Mouse (Mus musculus): ENCODE measurements around the gene Ssh3. TPM values are rescaled to one million over a fixed set of nuclear protein-coding genes. Genes with fewer than 3 reads are reported as not detected.

Gene Ssh3
- 27.9 and 44.6 TPM in 2 replicates for total RNA-seq (2023)

GRCm38 (mm10) chr19:4268566-4269361 lies at the start of gene Ssh3:
Ssh3 (minus strand) TSS chr19:4269180.

GRCm38 (mm10) chr19:4306190-4306577 lies 37.2 kb upstream of the Ssh3 start, which contains the start of gene Grk2:
Grk2 (minus strand) TSS chr19:4306222.

GRCm38 (mm10) chr19:4282898-4283553 lies 14.0 kb upstream of the Ssh3 start, which contains the start of gene Ankrd13d:
Ankrd13d (minus strand) TSS chr19:4283137.

GRCm38 (mm10) chr19:4231253-4232185 lies 37.5 kb downstream of the Ssh3 start, which contains the start of gene Pold4:
Pold4 (plus strand) TSS chr19:4231899.

GRCm38 (mm10) chr19:4214071-4214770 lies 54.8 kb downstream of the Ssh3 start, which contains the start of the genes Clcf1 and AC109138.7:
Clcf1 (plus strand) TSS chr19:4214238.
AC109138.7 (plus strand) TSS chr19:4214357.

Other genes starting within 250 kb of the Ssh3 start
- 38.4 and 47.3 TPM in 2 replicates for gene Gstp1, start 231.2 kb downstream of the Ssh3 start, total RNA-seq (2023)
- 12.5 and 18.8 TPM in 2 replicates for gene Gstp2, start 223.2 kb downstream of the Ssh3 start, total RNA-seq (2023)
- gene Gstp3, start 209.6 kb downstream of the Ssh3 start, total RNA-seq (2023), result 4.0 and 6.2 TPM in 2 replicates
- not detected in 2 replicates for gene Cabp2, start 187.6 kb downstream of the Ssh3 start, total RNA-seq (2023)
- gene Cdk2ap2, start 172.0 kb downstream of the Ssh3 start, total RNA-seq (2023), result 295 and 307 TPM in 2 replicates
- 207 and 345 TPM in 2 replicates for gene Pitpnm1, start 169.2 kb downstream of the Ssh3 start, total RNA-seq (2023)
- gene Aip, start 143.3 kb downstream of the Ssh3 start, total RNA-seq (2023), result 85.4 and 90.4 TPM in 2 replicates
- gene Gpr152, start 129.4 kb downstream of the Ssh3 start, total RNA-seq (2023), result 0.09 and 0.13 TPM in 2 replicates
- 0.27 TPM in 1 of 2 replicates, not detected in the other for gene Cabp4, start 125.1 kb downstream of the Ssh3 start, total RNA-seq (2023)
- 170 and 186 TPM in 2 replicates for gene Coro1b, start 120.6 kb downstream of the Ssh3 start, total RNA-seq (2023)
- gene Ptprcap, start 115.6 kb downstream of the Ssh3 start, total RNA-seq (2023), result 6.2 and 13.3 TPM in 2 replicates
- gene Rps6kb2, start 105.8 kb downstream of the Ssh3 start, total RNA-seq (2023), result 34.6 and 55.9 TPM in 2 replicates
- gene Carns1, start 93.7 kb downstream of the Ssh3 start, total RNA-seq (2023), result 38.1 and 50.5 TPM in 2 replicates
- 151 and 157 TPM in 2 replicates for gene Tbc1d10c, start 77.9 kb downstream of the Ssh3 start, total RNA-seq (2023)
- 354 and 408 TPM in 2 replicates for gene Ppp1ca, start 77.1 kb downstream of the Ssh3 start, total RNA-seq (2023)
- gene Rad9a, start 67.5 kb downstream of the Ssh3 start, total RNA-seq (2023), result 21.5 and 29.4 TPM in 2 replicates
- gene Clcf1, start 54.9 kb downstream of the Ssh3 start, total RNA-seq (2023), result 3.7 and 5.2 TPM in 2 replicates
- not detected in 2 replicates for gene AC109138.7, start 54.8 kb downstream of the Ssh3 start, total RNA-seq (2023)
- 48.2 and 61.9 TPM in 2 replicates for gene Pold4, start 37.3 kb downstream of the Ssh3 start, total RNA-seq (2023)
- 43.5 and 55.6 TPM in 2 replicates for gene Ankrd13d, start 14.0 kb upstream of the Ssh3 start, total RNA-seq (2023)
- gene Grk2, start 37.0 kb upstream of the Ssh3 start, total RNA-seq (2023), result 421 and 572 TPM in 2 replicates
- 112 and 155 TPM in 2 replicates for gene Kdm2a, start 129.1 kb upstream of the Ssh3 start, total RNA-seq (2023)
- not detected in 2 replicates for gene Rhod, start 170.3 kb upstream of the Ssh3 start, total RNA-seq (2023)
- not detected in 2 replicates for gene Syt12, start 208.3 kb upstream of the Ssh3 start, total RNA-seq (2023)
- gene 2010003K11Rik, start 229.4 kb upstream of the Ssh3 start, total RNA-seq (2023), result not detected in 2 replicates
- 1.5 and 1.7 TPM in 2 replicates for gene Pcx, start 241.3 kb upstream of the Ssh3 start, total RNA-seq (2023)

All from neutrophil, adult 65 days (primary cell).